Mouse (Mus musculus): ENCODE data around the gene Zfp322a.
"Not testable (repeated sequence)": the region's sequence is repeated elsewhere in the genome, so short reads cannot be mapped to it uniquely, and the experiment has no call there.

Gene Zfp322a

GRCm38 (mm10) chr13:23317305-23317889 lies 51.6 kb downstream of the Zfp322a start:
- no peak for DNase-seq (ENCODE audit: low spot score in 2 of 2)

GRCm38 (mm10) chr13:23312909-23313669 lies 55.9 kb downstream of the Zfp322a start:
- DNase-seq (ENCODE audit: low spot score in 2 of 2), result no peak

- DNase-seq (ENCODE audit: low spot score in 2 of 2), result no peak
Observed at GRCm38 (mm10) chr13:23310036-23310435, 59.0 kb downstream of the Zfp322a start.

GRCm38 (mm10) chr13:23309495-23310011 lies 59.5 kb downstream of the Zfp322a start:
- DNase-seq (ENCODE audit: low spot score in 2 of 2), result no peak

GRCm38 (mm10) chr13:23308639-23309307 lies 60.2 kb downstream of the Zfp322a start:
- DNase-seq (ENCODE audit: low spot score in 2 of 2), result not testable (repeated sequence)

GRCm38 (mm10) chr13:23307069-23307814 lies 61.8 kb downstream of the Zfp322a start:
- no peak for DNase-seq (ENCODE audit: low spot score in 2 of 2)

GRCm38 (mm10) chr13:23306707-23307068 lies 62.3 kb downstream of the Zfp322a start:
- no peak for DNase-seq (ENCODE audit: low spot score in 2 of 2)

Measured in spleen, postnatal 4 days (tissue).